Mouse (Mus musculus): ENCODE measurements around the gene Tenm4.

The Tenm4 gene

GRCm38 (mm10) chr7:96341479-96341878 lies 170.4 kb downstream of the Tenm4 start:
- no peak for DNase-seq (ENCODE audit: low spot score)

GRCm38 (mm10) chr7:96342996-96343395 lies 171.9 kb downstream of the Tenm4 start:
- no peak for DNase-seq (ENCODE audit: low spot score)

GRCm38 (mm10) chr7:96343667-96344066 lies 172.6 kb downstream of the Tenm4 start:
- no peak for DNase-seq (ENCODE audit: low spot score)

GRCm38 (mm10) chr7:96352671-96353070 lies 181.6 kb downstream of the Tenm4 start:
- no peak for DNase-seq (ENCODE audit: low spot score)

DNA sequence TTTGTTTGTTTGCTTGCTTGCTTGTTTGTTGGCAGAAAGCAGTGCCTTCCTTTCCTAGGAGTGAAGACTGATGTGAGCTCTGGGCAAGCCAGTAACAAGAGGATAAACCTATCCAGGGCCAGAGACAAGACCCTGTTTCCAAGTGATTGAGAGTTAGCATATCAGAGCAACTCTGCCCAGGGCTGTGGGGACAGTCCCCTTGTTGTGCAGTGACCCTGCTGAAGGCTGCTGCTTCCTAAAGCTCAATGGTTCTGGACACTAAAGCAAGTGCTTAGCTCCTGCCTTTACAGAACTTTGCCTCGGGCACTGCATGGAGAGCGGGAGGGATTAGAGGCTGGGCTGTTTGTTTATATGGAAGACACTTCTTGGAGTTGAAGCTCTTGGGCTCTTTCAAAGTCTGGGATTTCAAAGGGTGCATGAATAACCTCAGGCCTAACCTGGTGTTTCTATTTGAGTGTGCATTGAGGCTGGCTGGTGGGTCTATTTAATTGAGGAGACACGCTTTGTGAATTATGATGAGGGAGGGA lies 185.3 kb downstream of the Tenm4 start:
- no peak for DNase-seq (ENCODE audit: low spot score)

- no peak for DNase-seq (ENCODE audit: low spot score)
These were observed 186.5 kb downstream of the Tenm4 start for GRCm38 (mm10) chr7:96357550-96357949.

- no peak for DNase-seq (ENCODE audit: low spot score)
These were observed 192.3 kb downstream of the Tenm4 start for GRCm38 (mm10) chr7:96363311-96363710.

GRCm38 (mm10) chr7:96369947-96370346 lies 198.9 kb downstream of the Tenm4 start:
- no peak for DNase-seq (ENCODE audit: low spot score)

GRCm38 (mm10) chr7:96374004-96374663 lies 203.1 kb downstream of the Tenm4 start:
- DNase-seq (ENCODE audit: low spot score): no peak

- no peak for DNase-seq (ENCODE audit: low spot score)
These were observed 204.5 kb downstream of the Tenm4 start for GRCm38 (mm10) chr7:96375507-96375906.

GRCm38 (mm10) chr7:96383686-96384528 lies 212.9 kb downstream of the Tenm4 start:
- DNase-seq (ENCODE audit: low spot score): no peak

DNA sequence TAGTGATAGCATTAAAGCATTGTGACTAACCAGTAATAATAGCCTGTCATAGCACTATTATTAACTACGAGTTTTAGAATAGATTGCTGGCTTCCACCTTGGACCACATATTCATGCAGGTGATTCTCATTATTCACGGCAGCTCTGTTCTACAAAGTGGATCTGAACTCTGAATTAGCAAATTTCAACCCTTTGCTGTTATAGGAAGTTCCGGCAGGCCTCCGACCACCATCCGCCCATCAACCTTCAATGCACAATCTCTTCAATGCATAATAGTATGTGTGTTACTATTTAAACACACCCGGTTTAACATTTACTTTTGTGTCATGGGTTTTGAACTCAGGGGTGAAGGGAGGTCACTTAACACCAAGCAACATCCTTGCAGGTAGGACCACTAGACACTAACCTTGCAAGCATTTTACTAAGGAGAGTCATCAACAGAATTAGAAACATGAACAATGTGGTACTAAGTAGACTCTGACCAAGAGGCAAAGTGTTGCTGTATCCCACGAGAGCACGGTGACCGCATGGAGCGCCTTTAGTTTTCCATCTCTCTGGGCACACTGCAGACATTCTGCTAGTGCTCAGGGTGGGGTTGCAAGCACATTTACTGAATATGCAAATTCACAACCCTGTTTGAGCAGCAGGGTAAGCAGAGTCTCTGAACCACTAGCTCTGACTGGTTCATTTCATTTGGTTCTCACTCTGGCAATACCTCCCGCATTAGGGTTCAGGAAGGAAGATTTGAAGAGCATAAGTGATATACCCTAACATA lies 213.9 kb downstream of the Tenm4 start:
- no peak for DNase-seq (ENCODE audit: low spot score)

DNA sequence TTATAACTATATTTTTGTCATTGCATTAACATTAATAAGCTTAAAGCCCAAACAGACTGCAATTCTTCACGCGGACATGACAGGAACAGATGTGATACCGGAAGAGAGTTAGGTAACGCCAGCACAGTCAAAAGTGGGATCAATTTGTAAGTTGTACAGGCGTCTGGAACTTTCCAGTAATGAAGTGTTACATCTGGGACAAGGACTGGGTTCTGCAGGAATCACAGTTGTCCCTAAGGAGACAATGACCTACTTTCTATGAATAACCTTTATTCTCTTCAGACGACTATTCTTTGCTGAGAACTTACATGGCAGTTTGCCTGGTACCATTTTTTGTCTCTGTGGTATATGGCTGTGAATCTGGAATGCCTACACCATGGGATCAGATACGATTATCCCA lies 214.8 kb downstream of the Tenm4 start:
- DNase-seq (ENCODE audit: low spot score): no peak

- DNase-seq (ENCODE audit: low spot score): no peak
These were observed 219.1 kb downstream of the Tenm4 start for GRCm38 (mm10) chr7:96390034-96390670.

DNA sequence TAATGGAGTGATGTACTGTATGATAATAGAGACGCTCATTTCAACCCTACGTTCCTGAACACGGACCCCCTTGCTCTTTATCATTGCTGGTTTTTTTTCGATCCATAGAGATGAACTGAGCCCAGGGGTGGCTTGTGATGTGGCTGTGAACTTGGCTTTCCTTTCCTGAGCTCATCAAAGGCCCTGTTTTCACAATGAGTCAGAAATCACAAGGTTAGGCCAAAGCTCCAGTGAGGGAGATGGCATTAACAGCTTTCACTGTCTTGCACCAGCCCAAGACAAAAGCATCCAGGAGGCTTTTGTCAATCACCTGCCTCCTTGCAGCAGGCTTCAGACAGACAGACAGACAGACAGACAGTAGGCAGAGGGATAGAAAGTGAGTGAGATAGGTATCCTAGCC lies 219.8 kb downstream of the Tenm4 start:
- no peak for DNase-seq (ENCODE audit: low spot score)

GRCm38 (mm10) chr7:96391797-96392472 lies 220.9 kb downstream of the Tenm4 start:
- DNase-seq (ENCODE audit: low spot score): no peak

- DNase-seq (ENCODE audit: low spot score): no peak
These were observed 221.6 kb downstream of the Tenm4 start for GRCm38 (mm10) chr7:96392600-96392999.

- DNase-seq (ENCODE audit: low spot score): no peak
These were observed 226.9 kb downstream of the Tenm4 start for GRCm38 (mm10) chr7:96397940-96398339.

DNA sequence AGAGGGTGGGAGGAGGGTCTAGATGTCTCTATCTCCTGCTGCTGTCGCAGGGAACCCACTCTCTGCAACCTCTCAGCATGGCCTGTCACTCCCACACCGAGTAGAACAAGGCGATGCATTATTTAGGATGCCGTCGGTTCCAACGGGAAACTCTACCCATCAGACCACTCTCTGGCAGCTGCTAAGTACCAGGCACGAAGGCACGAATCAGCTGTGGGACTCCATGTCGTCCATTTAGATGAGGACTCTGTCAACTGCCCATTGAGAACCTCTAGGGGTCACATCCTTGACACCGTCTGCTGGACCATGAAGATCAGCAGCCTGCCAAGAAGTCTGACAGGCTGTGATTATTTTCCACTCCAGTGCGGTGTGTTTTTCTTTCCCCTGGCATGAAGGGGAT lies 229.4 kb downstream of the Tenm4 start:
- no peak for DNase-seq (ENCODE audit: low spot score)

DNA sequence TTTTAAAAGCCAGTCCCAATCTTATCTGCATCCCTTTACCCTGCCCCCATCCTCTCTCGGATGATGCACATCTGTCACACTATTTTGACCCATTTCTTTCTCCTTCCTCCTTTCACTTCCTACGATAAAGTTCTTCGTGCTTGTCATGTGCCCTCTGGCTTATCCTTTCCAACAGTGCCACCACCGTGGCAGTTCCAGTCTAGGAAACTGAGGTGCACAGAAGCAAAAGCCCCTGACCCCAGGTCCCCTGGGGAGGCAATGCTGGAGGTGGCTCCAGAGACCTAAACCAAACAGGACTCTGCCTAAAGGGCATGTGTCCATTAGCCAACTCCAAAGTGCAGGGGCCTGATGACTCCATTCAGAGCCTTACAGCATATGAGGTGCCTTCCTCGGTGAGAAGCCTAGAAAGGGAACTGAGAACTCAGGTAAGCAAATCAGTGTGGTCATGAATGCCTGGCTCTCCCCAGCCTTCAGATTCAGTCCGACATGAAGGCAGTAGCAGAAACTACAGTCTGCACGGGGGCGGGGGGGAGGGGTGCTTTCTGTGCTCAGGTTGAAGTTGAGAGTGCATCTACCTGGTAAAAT lies 235.7 kb downstream of the Tenm4 start:
- DNase-seq (ENCODE audit: low spot score): no peak

Data from lung, postnatal 25 days (tissue).